Mouse (Mus musculus) A20 (cell line): ENCODE measurements around the gene Taar7a.
A peak's percentile ranks its signal among the peaks of the same experiment; 100 is the strongest.

ENCODE experiments used
- DNase-seq: peaks from one replicate; pipeline ENCODE4 v3.0.0-alpha.2; 2011; ENCODE audit warnings: low read depth, low spot score

The Taar7a gene

DNA sequence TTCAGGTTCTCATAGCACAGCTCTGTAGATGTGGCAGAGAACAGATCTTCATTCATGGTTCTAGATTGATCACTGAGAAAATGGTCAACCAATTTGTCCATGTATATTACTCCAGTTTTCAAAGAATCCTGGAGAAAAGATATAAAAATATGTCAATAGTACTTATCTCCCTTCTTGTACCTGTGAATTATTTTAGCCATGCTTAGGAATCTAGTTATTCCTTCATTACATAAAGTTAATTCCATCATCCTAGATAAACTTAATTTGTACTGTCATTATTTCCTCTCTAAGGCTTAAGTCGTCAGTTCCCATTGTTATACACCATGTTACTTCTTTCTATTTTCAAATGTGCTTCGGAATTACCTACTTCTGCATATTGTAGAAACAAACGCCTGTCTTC is at the start of gene Taar7a:
TSS of gene Taar7a (minus strand) at position 101 of the 400 bp plus-strand sequence.
- no peak for DNase-seq

GRCm38 (mm10) chr10:24040120-24040869 is 47.0 kb upstream of the Taar7a start:
- DNase-seq = peak; percentile 33

DNA sequence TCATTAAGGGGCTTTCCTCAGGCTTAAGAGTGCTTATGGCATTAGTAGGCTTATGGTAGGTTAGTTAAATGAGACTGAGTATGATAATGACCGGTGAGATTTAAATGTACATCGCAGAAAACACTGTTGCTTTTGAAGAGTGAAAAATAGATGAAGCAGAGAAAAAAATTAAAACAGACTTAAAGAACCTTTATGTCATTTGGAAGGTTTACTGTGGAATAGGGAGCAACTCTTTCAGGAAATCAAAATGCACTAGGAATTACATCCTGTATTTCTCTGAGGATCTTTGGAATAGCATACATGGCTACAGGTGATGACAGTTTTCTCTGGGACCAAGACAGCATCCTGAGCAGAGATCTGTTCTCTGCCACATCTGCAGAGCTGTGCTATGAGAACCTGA is 44.0 kb upstream of the Taar7a start, which contains the start of gene Taar7e:
TSS of gene Taar7e (plus strand) at position 301 of the 400 bp plus-strand sequence.
- DNase-seq = no peak

- no peak for DNase-seq
Observed at GRCm38 (mm10) chr10:24031347-24031746, 38.1 kb upstream of the Taar7a start.

DNA sequence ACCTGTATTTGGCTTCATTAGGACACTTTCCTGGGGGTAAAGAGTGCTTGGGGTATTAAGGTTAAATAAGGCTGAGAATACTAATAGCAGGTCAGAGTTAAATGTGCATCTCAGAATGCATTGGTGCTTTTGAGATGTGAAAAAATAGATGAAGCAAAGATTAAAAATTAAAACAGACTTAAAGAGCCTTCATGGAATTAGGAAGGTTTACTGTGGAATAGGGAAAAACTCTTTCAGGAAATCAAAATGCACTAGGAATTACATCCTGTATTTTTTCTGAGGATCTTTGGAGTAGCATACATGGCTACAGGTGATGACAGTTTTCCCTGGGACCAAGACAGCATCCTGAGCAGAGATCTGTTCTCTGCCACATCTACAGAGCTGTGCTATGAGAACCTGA is 33.6 kb upstream of the Taar7a start, which contains the start of gene Taar7d:
TSS of gene Taar7d (plus strand) at position 301 of the 400 bp plus-strand sequence.
- DNase-seq = no peak

DNA sequence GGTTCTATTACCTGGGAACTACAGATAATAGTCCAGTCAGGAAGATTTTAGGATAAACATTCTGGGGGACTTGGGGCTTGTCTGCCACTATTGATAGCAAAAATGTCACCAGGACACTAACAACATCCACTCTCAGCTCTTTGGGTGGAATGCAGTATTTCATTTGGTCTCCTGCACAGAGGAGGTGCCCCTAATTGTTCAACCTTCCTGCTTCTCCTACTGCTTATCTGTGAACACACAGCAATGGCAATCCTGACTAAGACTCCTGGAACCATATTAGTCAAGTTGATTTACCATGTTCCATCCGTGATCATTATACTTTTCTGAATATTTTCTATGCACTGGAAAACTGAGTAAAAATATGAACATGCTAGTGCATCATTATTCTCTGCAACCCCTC is 14.9 kb upstream of the Taar7a start:
- no peak for DNase-seq

DNA sequence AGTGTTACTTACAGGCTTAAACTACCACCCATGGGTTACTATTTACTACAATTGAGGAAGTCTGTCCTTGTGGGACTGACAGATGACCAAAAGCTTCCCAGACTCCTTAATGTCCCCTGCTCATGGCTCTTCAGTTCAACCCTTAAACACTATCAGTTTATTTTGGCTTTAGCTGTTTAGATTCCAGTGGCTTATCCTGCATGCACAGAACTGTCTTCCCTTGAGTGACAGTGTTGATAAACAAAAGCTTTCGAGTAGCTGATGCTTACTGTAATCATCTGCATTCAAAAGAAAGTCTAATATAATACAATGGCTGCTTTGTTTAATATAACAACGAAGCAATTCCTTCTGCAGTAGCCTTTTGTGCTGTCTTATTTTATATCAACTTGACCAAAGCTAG is 13.8 kb upstream of the Taar7a start:
- no peak for DNase-seq

DNA sequence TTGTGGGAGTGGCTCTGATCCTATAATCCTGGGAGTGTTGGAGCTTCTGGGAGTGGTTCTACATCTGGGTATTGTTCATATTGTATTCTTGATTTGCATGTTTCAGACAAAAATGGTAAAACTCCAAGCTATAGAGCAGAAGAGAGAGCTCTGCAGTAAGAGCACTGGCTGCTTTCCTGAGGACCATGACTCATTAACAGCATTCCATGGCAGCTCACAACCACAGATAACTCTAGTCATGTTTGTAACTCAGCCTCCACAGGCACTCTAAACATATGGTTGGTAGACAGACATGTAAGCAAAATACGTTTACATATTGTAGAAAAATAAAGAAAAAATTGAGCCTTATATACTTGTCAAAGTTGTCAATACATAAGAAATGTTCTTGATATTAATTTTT is 13.2 kb upstream of the Taar7a start:
- no peak for DNase-seq

- no peak for DNase-seq
Observed at GRCm38 (mm10) chr10:23999639-24000038, 6.4 kb upstream of the Taar7a start, which contains the start of gene Taar7b. Gene Taar7b (plus strand): TSS chr10:23999939.

- no peak for DNase-seq
Observed at GRCm38 (mm10) chr10:23986419-23986818, 6.9 kb downstream of the Taar7a start.

DNA sequence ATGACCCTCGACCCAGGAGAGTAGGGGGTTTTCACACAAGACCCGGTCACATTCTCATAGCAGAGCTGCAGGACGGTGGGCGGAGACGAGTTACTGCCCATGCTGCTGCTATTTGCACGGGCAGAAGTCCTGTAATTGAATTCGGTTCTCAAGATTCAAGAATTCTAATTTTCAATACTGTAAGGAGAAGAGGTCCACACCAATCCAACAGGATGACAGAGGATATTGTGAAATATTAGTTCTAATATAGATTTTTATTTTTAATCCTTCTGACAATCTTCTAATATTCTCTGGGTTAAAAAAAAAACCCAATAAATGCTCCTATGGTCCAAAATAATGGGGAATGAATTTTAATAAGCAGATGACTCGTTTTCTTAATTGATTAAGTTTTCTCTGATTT is 7.7 kb downstream of the Taar7a start, which contains the start of gene Taar6:
TSS of gene Taar6 (minus strand) at position 101 of the 400 bp plus-strand sequence.
- no peak for DNase-seq

DNA sequence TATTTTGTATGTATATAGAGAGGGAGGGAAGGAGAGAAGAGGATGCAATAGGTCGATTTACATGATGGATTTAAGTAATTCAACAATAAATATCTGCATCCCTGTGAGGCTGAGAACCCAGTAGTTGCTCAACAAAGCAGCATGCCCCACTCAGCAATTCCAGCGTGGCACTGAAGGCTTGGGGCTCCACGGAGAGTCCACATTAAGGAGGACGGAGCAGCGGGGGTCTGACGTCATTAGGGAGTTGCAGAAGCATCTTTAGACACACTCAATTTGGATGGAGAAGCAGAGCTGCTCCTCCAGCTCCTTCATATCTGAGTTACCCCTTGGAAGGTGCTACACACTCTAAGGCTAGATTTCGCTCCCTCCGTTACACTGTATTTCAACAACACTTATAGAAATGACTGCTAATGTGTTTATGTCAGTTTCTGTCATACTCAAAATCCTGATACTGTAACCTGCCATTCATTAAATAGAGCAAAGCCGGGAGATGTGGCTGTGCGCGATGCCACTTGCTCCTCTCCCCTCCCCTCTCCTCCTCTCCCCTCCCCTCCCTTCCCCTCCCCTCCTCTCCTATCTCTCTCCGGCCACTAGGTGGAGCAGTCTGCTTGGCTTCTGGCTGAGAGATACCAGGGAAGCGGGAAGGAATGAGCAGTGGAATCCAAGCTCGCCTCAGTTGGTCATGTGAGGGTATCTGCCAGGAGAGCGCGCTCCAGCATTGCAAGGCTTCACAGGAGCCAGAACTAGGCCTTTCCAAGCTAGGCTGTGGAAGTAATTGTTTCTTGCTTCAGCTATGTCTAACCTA is 14.2 kb downstream of the Taar7a start:
- peak; percentile 65 for DNase-seq

- DNase-seq = no peak
Observed at GRCm38 (mm10) chr10:23977958-23978357, 15.3 kb downstream of the Taar7a start.

- DNase-seq = no peak
Observed at GRCm38 (mm10) chr10:23971256-23971655, 22.0 kb downstream of the Taar7a start.

DNA sequence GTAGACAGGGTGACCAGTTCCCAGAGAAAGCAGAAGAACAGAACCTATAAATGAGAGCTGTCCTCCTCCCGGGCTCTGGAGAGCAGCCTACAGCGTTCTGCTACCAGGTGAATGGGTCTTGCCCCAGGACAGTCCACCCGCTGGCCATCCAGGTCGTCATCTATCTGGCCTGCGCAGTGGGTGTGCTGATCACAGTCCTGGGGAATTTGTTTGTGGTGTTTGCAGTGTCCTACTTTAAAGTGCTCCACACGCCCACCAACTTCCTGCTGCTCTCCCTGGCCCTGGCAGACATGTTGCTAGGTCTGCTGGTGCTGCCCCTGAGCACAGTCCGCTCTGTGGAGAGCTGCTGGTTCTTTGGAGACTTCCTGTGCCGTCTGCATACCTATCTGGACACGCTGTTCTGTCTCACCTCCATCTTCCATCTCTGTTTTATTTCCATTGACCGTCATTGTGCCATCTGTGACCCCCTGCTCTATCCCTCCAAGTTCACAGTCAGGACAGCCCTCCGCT is 22.6 kb downstream of the Taar7a start, which contains the start of gene Taar5:
TSS of gene Taar5 (plus strand) at position 51 of the 510 bp plus-strand sequence.
- DNase-seq = no peak

DNA sequence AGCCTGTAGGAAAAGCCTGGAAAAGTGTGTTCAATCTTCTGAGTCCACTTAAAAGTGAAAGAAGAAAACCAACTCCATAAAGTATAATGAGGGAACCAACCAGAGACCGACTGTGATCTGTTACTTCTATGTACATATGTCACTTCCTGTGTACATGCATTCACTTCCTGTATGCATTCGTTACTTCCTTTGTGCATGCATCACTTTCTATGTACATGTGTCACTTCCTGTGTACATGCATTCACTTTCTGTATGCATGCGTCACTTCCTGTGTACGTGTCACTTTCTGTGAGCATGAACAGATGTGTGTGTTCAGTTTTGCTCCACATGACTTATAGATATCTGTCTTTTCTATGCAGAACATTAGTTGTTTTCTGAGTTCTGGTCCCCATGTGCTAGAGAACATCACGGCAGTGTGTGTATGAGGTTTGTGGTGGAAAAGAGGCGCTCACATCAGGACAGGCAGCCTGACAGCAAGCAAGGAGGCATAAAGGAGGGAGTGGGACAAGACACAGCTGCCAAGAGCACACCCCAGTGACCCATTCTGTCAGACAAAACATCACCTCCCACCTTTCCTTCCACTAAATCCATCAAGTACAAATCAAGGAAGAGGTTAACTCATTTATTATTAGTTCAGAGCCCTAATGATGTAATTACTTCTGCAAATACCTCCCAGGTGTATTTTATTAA is 28.2 kb downstream of the Taar7a start:
- no peak for DNase-seq

- DNase-seq = no peak
Observed at GRCm38 (mm10) chr10:23963444-23963843, 29.8 kb downstream of the Taar7a start.

DNA sequence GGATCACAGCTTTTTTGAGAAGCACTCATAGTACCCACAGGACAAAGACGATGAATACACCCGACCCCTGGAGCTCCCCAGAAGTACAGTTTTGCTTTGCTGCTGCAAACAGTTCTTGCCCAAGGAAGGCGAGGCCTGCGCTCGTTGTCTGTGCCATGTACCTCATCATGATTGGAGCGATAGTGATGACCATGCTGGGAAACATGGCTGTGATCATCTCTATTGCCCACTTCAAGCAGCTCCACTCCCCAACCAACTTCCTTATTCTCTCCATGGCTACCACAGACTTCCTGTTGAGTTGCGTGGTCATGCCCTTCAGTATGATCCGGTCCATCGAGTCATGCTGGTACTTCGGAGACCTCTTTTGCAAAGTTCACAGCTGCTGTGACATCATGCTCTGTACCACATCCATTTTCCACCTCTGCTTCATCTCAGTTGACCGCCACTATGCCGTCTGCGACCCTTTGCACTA is 32.8 kb downstream of the Taar7a start, which contains the start of gene Taar4:
TSS of gene Taar4 (plus strand) at position 51 of the 472 bp plus-strand sequence.
- no peak for DNase-seq

GRCm38 (mm10) chr10:23959071-23959470 is 34.2 kb downstream of the Taar7a start:
- no peak for DNase-seq

GRCm38 (mm10) chr10:23951714-23952113 is 41.6 kb downstream of the Taar7a start:
- no peak for DNase-seq

- no peak for DNase-seq
Observed at GRCm38 (mm10) chr10:23949508-23950005, 43.7 kb downstream of the Taar7a start, which contains the start of gene Taar3. Gene Taar3 (plus strand): TSS chr10:23949558.
